Mouse (Mus musculus) lung, adult 2 months (tissue): ENCODE data around the gene Mark2.

Source experiments
- CTCF ChIP-seq: fragments of 200-500 bp; IDR thresholded peaks from 2 replicates; pipeline ENCODE4 v1.5.1; 2011; ENCODE audit warnings: mild to moderate bottlenecking, low read length, control low read depth; ENCODE audit not compliant: insufficient read depth
- POLR2A ChIP-seq: fragments of 200-500 bp; IDR thresholded peaks from 2 replicates; pipeline ENCODE4 v1.6.1; 2011; ENCODE audit warnings: low read depth, mild to moderate bottlenecking, control low read depth, low read length, borderline replicate concordance; ENCODE audit errors: extremely low read depth

GRCm38 (mm10) chr19:7337781-7338342 is 3.8 kb downstream of the Mark2 start:
- TF ChIP-seq CTCF (no peak), POLR2A (no peak)
